Mouse (Mus musculus): ENCODE measurements at regions not wholly inside any gene's neighbourhood (a gene's known extent, or its start where the extent isn't known, plus 50 kb on each side); places are given as distances from the start of the nearest gene placed in this dataset.

- DNase-seq (ENCODE audit: low spot score), result no peak
These were observed 52.0 kb upstream of the Dusp5 start for GRCm38 (mm10) chr19:53476768-53477547.

GRCm38 (mm10) chr19:53469256-53469655, 59.7 kb upstream of the Dusp5 start:
- no peak for DNase-seq (ENCODE audit: low spot score)

DNA sequence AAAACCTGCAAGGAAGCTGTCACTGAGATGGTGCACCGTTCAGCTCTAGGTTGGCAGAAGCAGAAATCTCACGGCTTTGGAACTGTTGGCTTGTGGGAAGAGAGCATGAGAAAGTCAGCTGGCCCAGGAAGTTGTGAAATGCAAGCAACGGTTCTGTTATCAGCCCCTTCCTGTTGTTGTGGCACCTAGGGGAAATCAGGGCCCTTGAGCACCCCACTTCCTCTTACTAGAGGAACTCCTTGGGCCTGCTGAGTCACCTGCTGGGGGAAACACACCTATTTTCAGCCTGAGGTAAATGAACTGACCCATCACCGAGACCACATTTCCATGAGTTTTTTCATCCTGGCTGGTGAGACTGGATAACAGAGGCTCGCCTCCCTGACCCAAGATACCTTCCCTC, 64.2 kb upstream of the Dusp5 start:
- DNase-seq (ENCODE audit: low spot score), result no peak

- no peak for DNase-seq (ENCODE audit: low spot score)
These were observed 64.8 kb upstream of the Dusp5 start for GRCm38 (mm10) chr19:53464135-53464534.

DNA sequence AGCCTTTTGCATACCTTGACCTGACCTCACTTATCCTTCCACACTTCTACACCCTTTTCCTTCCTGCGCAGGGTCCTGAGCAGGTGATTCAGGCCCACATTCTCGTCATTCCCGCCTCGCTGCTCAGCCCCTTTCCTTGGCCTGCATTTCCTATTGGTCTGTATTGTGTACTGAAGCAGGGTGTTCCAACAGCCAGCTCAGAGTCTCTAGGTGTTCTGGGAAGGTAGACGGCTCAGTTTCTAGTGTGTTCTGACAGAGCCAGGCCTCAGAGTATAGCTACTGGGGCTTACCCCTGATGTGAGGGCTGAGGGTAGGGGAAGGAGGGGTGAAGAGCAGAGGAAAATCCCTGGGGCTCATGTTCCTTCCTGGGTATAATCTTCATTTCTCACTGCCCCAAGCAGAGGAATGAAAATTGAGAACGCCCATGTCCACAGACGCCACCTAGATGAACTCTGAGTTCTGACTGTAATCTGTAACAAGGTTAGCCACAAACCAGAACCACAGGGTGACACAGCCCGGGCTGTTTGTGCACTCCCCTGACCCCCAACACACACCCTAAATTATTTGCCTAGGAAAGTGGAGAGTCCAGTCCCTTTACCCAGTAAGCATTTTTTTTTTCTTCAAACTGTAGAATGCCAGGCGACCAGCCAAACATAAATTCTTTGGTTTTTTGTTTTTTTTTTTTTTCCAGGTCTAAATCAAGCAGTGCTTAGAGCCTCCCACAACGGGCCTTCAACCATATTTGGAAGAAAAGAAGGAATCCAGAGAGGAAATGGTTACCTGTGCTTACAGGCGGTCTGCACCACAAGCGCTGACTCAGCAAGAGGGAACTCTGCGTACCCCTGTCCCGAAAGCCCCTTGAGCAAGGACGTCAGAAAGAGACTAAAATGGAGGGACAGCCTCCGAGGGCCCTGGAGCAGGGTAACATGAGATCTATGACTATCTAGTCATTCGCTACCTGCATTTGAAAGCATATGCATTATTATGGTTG, 67.6 kb upstream of the Dusp5 start:
- no peak for DNase-seq (ENCODE audit: low spot score)

- DNase-seq (ENCODE audit: low spot score), result no peak
These were observed 68.4 kb upstream of the Dusp5 start for GRCm38 (mm10) chr19:53460312-53461024.

DNA sequence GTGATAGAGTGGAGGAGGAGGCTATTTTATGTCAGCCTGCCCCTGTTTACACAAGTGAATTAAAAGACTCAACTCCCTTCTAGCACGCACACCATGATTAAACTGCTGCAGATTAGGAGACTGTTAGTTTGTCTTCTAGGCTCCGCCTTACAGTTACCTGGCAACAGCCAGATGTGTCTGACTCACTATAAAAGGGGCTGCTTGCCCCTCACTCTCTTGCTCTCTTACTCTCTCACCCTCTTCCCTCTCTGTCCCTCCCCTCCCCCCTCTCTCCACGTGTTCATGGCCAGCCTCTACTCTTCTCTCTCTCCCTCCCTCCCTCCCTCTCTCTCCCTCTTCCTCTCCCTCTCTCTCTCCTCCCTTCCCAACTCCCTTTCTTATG, 69.0 kb upstream of the Smndc1 start:
- no peak for DNase-seq (ENCODE audit: low spot score)

- no peak for DNase-seq (ENCODE audit: low spot score)
These were observed 68.5 kb upstream of the Smndc1 start for GRCm38 (mm10) chr19:53458770-53459406.

DNA sequence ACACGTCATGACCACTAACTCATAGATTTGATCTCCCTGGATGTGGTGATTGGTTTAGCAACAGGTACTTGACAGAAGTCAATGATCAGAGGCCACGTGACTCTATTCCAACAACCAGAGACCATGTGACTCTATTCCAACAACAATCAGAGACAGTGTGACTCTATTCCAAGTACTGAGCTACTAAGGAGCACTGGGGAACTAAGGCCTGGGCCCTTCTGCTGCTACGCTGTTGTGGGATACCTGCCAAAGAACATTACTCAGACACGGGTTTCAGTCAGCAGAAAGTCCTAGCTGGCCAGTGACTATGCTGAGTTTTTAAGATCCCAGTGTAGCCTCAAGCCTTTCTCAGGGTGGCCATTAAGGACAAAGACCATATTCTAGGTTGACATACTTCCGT, 66.3 kb upstream of the Smndc1 start:
- no peak for DNase-seq (ENCODE audit: low spot score)

DNA sequence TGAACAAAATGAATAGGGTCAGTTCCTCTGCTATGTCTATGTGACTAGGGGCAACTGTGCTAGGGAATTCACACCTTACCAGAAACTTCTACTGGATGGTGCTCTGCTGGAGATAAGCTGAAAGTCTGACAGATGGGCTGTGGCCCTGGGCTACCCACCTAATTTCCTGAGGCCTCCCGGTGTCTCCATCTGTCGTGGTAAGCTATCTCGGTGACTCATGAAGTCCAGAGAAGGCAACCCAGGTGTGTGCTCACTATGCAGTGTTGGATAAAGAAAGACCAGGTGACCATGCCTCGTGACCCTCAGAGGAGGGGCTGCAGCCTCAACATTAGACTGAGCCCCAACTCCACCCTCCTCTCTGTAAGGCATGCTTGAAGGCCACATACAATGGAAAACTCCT, 64.2 kb upstream of the Smndc1 start:
- DNase-seq (ENCODE audit: low spot score), result no peak

DNA sequence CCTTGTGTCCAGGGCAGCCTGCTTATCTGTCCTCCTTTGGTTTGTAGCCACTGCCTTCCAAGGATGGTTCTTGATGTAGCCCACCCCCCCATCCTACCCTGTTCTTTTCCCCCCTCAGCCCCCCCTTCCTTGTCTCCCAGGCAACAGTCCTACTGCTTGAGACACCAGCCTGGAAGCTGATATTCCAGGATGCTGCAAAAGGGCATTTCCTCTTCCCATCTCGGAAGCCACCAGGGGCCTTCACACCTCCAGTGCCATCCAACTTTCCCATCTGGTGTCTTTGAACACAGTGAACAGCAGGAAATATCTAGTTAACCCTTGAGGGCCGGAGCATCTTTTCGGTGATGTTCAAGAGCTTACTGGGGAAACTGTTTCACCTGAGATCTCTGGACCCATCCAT, 63.7 kb upstream of the Smndc1 start:
- DNase-seq (ENCODE audit: low spot score), result no peak

- no peak for DNase-seq (ENCODE audit: low spot score)
These were observed 63.1 kb upstream of the Smndc1 start for GRCm38 (mm10) chr19:53453317-53453947.

DNA sequence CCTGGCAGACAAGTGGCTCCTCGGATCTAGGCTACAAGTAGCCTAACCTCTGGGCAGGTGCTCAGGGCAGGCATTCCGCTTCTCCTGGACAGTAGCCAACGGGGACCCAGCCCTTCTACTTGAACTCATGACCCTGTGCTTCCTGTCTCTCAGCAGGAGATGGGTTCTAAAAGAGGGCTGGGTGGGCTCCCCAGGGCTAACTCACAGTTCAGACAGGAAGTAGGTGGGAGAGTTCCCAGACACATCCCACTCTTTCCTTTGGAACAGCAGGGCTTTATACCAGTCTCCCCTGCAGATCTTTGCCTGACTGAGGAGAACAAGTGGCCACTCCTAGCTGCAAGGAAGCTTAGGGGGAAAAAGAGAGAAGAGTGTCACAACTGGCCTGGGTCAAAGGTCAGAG, 62.0 kb upstream of the Smndc1 start:
- DNase-seq (ENCODE audit: low spot score), result no peak

GRCm38 (mm10) chr19:53451388-53451922, 61.1 kb upstream of the Smndc1 start:
- peak; percentile 42 for DNase-seq (ENCODE audit: low spot score)

DNA sequence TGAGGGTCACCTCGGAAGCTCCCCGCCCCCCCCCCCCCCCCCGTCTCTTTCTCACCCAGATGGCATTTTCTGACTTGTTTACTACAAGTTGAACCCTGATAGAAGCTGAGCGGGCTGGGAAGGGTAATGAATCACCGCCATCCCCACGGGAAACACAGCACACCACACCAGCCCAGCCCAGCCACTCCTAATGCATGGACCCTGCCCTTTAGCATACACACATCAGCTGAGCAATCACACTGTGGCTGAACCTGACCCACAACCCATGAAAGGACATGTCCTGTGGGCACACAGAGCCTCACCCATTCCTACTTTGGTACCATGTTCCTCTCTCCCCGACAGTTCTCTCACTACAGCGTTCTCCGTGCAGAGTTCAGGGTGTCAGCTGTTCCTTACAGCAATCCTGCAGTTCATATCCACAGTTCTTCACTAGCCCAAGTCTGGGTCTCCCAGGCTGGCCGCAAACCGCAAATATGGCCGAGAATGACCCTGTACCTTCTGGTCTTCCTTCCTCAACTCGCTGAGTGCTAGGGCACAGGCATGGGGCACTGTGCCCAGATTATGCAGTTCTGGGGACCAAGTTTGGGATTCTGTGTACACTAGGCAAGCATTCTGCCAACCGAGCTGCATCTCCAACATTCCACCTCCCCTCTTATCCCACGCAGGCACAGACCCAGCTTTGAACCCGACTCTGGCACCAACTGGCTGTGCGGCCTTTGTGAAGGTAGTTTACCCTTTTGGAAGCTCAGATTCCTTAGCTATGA, 60.4 kb upstream of the Smndc1 start:
- peak; percentile 28 for DNase-seq (ENCODE audit: low spot score)

DNA sequence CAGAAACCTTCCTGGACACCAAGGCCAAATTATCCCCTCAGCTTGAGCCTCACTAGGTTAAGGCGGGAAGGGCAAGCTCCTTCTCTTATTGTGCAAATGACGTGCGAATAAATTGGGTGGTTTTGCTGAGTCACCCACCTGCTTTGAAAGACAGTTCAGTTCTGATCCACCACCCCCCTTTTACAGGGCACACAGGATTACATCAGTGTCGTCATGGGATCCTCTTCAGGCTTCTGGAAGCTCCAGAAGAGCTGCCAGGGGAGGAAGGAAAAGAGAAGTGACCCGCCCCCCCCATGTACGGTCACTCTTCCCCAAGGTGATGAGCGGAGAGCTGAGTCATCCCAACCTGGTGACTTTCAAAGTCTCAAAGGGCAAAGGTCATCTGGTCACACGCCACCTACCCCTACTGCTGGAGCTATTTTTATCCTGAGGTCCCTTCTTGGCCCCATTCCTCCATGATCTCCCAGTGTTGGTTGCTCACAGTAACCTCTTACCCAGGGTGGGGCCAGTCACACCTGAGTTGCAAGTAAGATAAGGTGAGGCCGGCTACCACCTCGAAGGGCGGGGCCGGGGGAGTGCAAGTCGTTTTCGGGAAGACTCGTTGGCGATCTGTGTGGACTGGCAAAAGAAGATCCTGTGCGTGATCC, 58.9 kb upstream of the Smndc1 start:
- DNase-seq (ENCODE audit: low spot score), result no peak

- DNase-seq (ENCODE audit: low spot score), result no peak
These were observed 57.8 kb upstream of the Smndc1 start for GRCm38 (mm10) chr19:53448206-53448605.

GRCm38 (mm10) chr19:53447754-53448153, 57.4 kb upstream of the Smndc1 start:
- no peak for DNase-seq (ENCODE audit: low spot score)

DNA sequence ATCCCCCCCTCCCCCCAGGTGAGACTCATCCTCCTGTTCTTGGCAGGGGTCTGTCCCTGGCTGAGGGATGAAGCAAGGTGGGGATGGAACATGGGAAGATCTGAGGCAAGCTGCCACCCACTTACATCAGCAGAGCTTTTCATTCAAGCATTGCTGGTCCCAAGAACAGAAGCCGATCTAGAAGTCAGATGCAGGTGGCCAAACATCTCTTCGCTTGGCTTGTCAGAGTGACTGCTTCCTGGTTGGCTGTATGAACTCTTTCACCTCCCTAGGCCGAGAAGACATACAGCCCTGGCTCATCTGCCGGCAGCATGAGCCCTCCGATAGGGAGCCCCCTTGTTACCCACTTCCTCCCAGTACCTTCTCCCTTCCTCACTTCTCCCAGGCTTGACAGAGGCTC, 55.8 kb upstream of the Smndc1 start:
- DNase-seq (ENCODE audit: low spot score), result no peak

DNA sequence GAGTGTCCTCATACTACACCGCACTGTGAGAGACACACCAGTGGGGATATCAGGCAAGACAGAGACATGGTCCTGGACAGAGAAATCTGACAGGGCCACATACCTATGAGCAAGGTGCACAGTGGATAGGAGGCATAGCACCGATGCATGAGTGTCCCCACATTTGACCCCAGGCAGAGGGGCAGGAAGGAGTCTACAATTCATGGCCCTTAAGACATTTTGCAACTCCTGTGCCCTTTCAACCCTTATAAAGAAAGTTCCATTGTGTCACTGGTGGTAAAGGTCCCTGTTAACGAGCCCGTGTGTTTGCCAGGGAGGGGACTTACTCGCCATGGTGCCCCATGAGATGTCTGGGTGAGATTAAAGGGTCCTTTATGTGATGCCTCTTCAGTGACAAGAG, 54.3 kb upstream of the Smndc1 start:
- DNase-seq (ENCODE audit: low spot score), result no peak

All from urinary bladder, postnatal 25 days (tissue).